Mouse (Mus musculus): ENCODE measurements around the gene Dpt. TPM values are rescaled to one million over a fixed set of nuclear protein-coding genes. Genes with fewer than 3 reads are reported as not detected.

Gene Dpt
- 0.20 TPM in 1 of 2 replicates, not detected in the other for polyA plus RNA-seq (2012; rRNA removed)

GRCm38 (mm10) chr1:164796471-164796870 is at the start of gene Dpt:
TSS of gene Dpt (plus strand) at chr1:164796644.

Other genes with a start within 250 kb of the Dpt start
- not detected in 2 replicates for gene Xcl1, start 138.9 kb downstream of the Dpt start, polyA plus RNA-seq (2012; rRNA removed)